Mouse (Mus musculus) testis, adult 2 months (tissue): ENCODE measurements around the gene Tm4sf4. TPM values are rescaled to one million over a fixed set of nuclear protein-coding genes. Genes with fewer than 3 reads are reported as not detected.

Source experiments
- H3K27ac ChIP-seq: fragments of 200-500 bp; 2 replicates; pipeline ENCODE4 v1.5.1; 2012; ENCODE audit warnings: low read depth, low read length; ENCODE audit not compliant: control insufficient read depth, insufficient read depth
- H3K27me3 ChIP-seq: fragments of 200-500 bp; 2 replicates; pipeline ENCODE4 v1.6.1; 2012; ENCODE audit warnings: mild to moderate bottlenecking, low read length, moderate library complexity; ENCODE audit not compliant: control insufficient read depth, insufficient read depth
- H3K36me3 ChIP-seq: fragments of 200-500 bp; 2 replicates; pipeline ENCODE4 v1.6.1; 2012; ENCODE audit warnings: mild to moderate bottlenecking, low read length; ENCODE audit not compliant: control insufficient read depth, insufficient read depth
- H3K4me1 ChIP-seq: fragments of 200-500 bp; 2 replicates; pipeline ENCODE4 v1.6.1; 2012; ENCODE audit warnings: low read length; ENCODE audit not compliant: control insufficient read depth, insufficient read depth
- H3K4me3 ChIP-seq: fragments of 200-500 bp; 2 replicates; pipeline ENCODE4 v1.5.1; 2012; ENCODE audit warnings: low read depth, mild to moderate bottlenecking, low read length, moderate library complexity, mixed read lengths; ENCODE audit not compliant: control insufficient read depth
- CTCF ChIP-seq: fragments of 200-500 bp; IDR thresholded peaks from 2 replicates; pipeline ENCODE4 v1.5.1; 2012; ENCODE audit warnings: low read depth, mild to moderate bottlenecking, inconsistent platforms, low read length, moderate library complexity; ENCODE audit not compliant: control insufficient read depth, insufficient read depth, insufficient replicate concordance
- POLR2A ChIP-seq: fragments of 200-500 bp; IDR thresholded peaks from 2 replicates; pipeline ENCODE4 v1.6.1; 2012; ENCODE audit warnings: low read depth, mild to moderate bottlenecking, inconsistent platforms, low read length, moderate library complexity; ENCODE audit not compliant: control insufficient read depth
- polyA plus RNA-seq: library from polyadenylated mRNA; depleted of rRNA; stranded (reverse); fragments of >200 nt; gene quantifications from 2 replicates; pipeline ENCODE4 v1.2.3, GENCODE M21; 2012; rRNA removed

The Tm4sf4 gene
- polyA plus RNA-seq, 1 experiment: 3.2 TPM

DNA sequence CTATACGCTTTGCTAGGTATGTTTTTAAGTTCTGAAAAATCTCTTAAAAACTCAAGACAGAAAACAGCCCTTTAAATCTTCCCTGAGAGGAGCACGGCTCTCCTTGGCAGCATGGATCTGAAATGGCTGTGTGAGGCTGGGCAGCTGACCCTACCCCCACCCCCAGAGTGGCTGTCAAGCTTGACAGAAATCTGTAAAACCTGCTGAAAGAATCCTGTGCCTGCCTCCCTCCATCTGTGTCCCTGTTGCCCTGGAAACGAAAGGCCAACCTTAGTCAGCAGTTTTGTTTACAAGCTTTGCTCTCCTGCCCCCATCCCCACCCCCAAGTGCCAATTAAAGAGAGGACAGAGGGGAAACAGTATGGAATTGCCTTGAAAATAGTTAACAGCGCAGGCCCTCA is 47.3 kb downstream of the Tm4sf4 start:
- no peak overlapping the region for H3K4me3 ChIP-seq
- H3K27ac ChIP-seq: no peak overlapping the region
- no peaks in the 10 kb centered on the region for H3K36me3 ChIP-seq
- TF ChIP-seq CTCF (no peak), POLR2A (no peak)
- no peaks in the 10 kb centered on the region for H3K4me1 ChIP-seq
- no peaks in the 10 kb centered on the region for H3K27me3 ChIP-seq

- H3K4me3 ChIP-seq: no peak overlapping the region
- H3K27me3 ChIP-seq: no peaks in the 10 kb centered on the region
- TF ChIP-seq CTCF: no peak
- TF ChIP-seq POLR2A: no peak
- H3K27ac ChIP-seq: no peak overlapping the region
- no peaks in the 10 kb centered on the region for H3K36me3 ChIP-seq
- no peaks in the 10 kb centered on the region for H3K4me1 ChIP-seq
Measured at GRCm38 (mm10) chr3:57474421-57474820, 49.3 kb downstream of the Tm4sf4 start.

- no peaks in the 10 kb centered on the region for H3K36me3 ChIP-seq
- no peaks in the 10 kb centered on the region for H3K27me3 ChIP-seq
- TF ChIP-seq POLR2A (no peak), CTCF (no peak)
- H3K4me1 ChIP-seq: no peaks in the 10 kb centered on the region
- H3K4me3 ChIP-seq: no peak overlapping the region
- no peak overlapping the region for H3K27ac ChIP-seq
Measured at GRCm38 (mm10) chr3:57480640-57481039, 55.5 kb downstream of the Tm4sf4 start.

GRCm38 (mm10) chr3:57481981-57482380 is 56.9 kb downstream of the Tm4sf4 start:
- H3K27me3 ChIP-seq: no peaks in the 10 kb centered on the region
- H3K27ac ChIP-seq: no peak overlapping the region
- H3K4me3 ChIP-seq: no peak overlapping the region
- no peaks in the 10 kb centered on the region for H3K36me3 ChIP-seq
- H3K4me1 ChIP-seq: no peaks in the 10 kb centered on the region
- TF ChIP-seq POLR2A (no peak), CTCF (no peak)

DNA sequence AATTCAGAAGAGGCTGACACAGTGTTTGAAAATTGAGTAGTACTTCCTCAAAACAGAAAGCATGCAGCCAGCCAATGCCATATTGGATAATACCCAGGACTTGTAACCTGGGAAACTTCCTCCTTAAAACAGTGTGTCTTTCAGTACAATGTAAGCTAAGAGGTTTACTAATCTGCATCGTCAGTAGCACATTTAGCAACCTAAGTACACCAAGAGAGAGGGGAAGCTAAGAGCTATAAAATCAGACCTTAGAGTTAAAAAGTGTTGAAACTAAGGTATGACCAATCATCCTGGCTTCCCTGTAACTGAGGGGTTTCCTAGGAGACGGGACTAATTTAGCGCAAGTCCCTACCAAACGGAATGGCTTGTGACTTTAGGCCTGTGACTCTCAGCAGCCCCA is 61.0 kb downstream of the Tm4sf4 start:
- H3K4me1 ChIP-seq: no peaks in the 10 kb centered on the region
- H3K4me3 ChIP-seq: no peak overlapping the region
- H3K36me3 ChIP-seq: no peaks in the 10 kb centered on the region
- no peak overlapping the region for H3K27ac ChIP-seq
- no peaks in the 10 kb centered on the region for H3K27me3 ChIP-seq
- no peak for TF ChIP-seq CTCF
- no peak for TF ChIP-seq POLR2A

- H3K4me1 ChIP-seq: no peaks in the 10 kb centered on the region
- TF ChIP-seq CTCF: no peak
- TF ChIP-seq POLR2A: no peak
- no peak overlapping the region for H3K27ac ChIP-seq
- no peak overlapping the region for H3K4me3 ChIP-seq
- H3K36me3 ChIP-seq: no peaks in the 10 kb centered on the region
- no peaks in the 10 kb centered on the region for H3K27me3 ChIP-seq
Measured at GRCm38 (mm10) chr3:57487455-57488153, 62.5 kb downstream of the Tm4sf4 start.

Other genes starting within 250 kb of the Tm4sf4 start
- gene Tm4sf1, start 123.3 kb upstream of the Tm4sf4 start, polyA plus RNA-seq: 3.9 and 4.2 TPM in 2 replicates
- 23.0 and 24.4 TPM in 2 replicates for gene Wwtr1, start 150.6 kb downstream of the Tm4sf4 start, polyA plus RNA-seq
- gene Commd2, start 226.4 kb downstream of the Tm4sf4 start, polyA plus RNA-seq: 7.6 and 9.8 TPM in 2 replicates